Mouse (Mus musculus) liver, postnatal 0 days (tissue): ENCODE data around the gene Zfp217. TPM values are rescaled to one million over a fixed set of nuclear protein-coding genes. Genes with fewer than 3 reads are reported as not detected.
A peak's percentile ranks its signal among the peaks of the same experiment; 100 is the strongest.

Experiments
- ATAC-seq: fragments of 200-750 bp; cut with Nextera tagmentation; 2 replicates; pipeline ENCODE4 v1.8.0; 2017; ENCODE audit warnings: mild to moderate bottlenecking, moderate library complexity
- DNase-seq: peaks from one replicate; pipeline ENCODE4 v3.0.0-alpha.2; 2016
- H3K27ac ChIP-seq: fragments of 300-500 bp; sonication (generic); 2 replicates; pipeline ENCODE4 v1.5.1; 2014; ENCODE audit warnings: antibody characterized with exemption, moderate library complexity, mild to moderate bottlenecking, low read depth
- H3K27me3 ChIP-seq: fragments of 300-500 bp; sonication (generic); 2 replicates; pipeline ENCODE4 v1.6.1; 2014; ENCODE audit warnings: low read length, control low read depth, mixed read lengths; ENCODE audit not compliant: insufficient read depth
- H3K36me3 ChIP-seq: fragments of 300-500 bp; sonication (generic); replicated peaks from 2 replicates; pipeline ENCODE4 v1.6.1; 2014; ENCODE audit warnings: mild to moderate bottlenecking, control low read depth, low read length, moderate library complexity, mixed read lengths; ENCODE audit not compliant: insufficient read depth
- H3K4me1 ChIP-seq: fragments of 300-500 bp; sonication (generic); 2 replicates; pipeline ENCODE4 v1.6.1; 2014; ENCODE audit warnings: antibody characterized with exemption, mild to moderate bottlenecking, control low read depth; ENCODE audit not compliant: insufficient read depth
- H3K4me2 ChIP-seq: fragments of 300-500 bp; sonication (generic); 2 replicates; pipeline ENCODE4 v1.6.1; 2014; ENCODE audit warnings: low read depth, mild to moderate bottlenecking, low read length, moderate library complexity, mixed read lengths
- H3K4me3 ChIP-seq: fragments of 300-500 bp; sonication (generic); 2 replicates; pipeline ENCODE4 v1.5.1; 2014; ENCODE audit warnings: low read depth, low read length
- H3K9ac ChIP-seq: fragments of 300-500 bp; sonication (generic); replicated peaks from 2 replicates; pipeline ENCODE4 v1.6.1; 2014; ENCODE audit warnings: mild to moderate bottlenecking, moderate library complexity
- H3K9me3 ChIP-seq: fragments of 300-500 bp; sonication (generic); 2 replicates; pipeline ENCODE4 v1.6.1; 2016; ENCODE audit warnings: mild to moderate bottlenecking, control low read depth, low read length, mixed read lengths
- CTCF ChIP-seq: sonication (generic); IDR thresholded peaks from 2 replicates; pipeline ENCODE4 v1.5.1; 2016; ENCODE audit warnings: antibody characterized with exemption, low read depth
- EP300 ChIP-seq: IDR thresholded peaks from 2 replicates; pipeline ENCODE4 v1.6.1; 2016; ENCODE audit warnings: antibody characterized with exemption, low read depth, mild to moderate bottlenecking
- WGBS: fragments of 180-500 bp; shearing (Covaris S2); extraction: QIAGEN DNeasy Blood & Tissue Kit; methylation state at CpG from one replicate; pipeline ENCODE4 v1.1.7; 2014; ENCODE audit not compliant: insufficient replicate concordance; 5-methylcytosine and 5-hydroxymethylcytosine counted together
- polyA plus RNA-seq: library from polyadenylated mRNA; unstranded; fragments of >200 nt; fragmentation: Nextera tagmentation; extraction: Ambion mirVana; gene quantifications from 2 replicates; pipeline ENCODE4 v1.2.1, GENCODE M21; 2015

Zfp217 gene
- polyA plus RNA-seq, 1 experiment from 2014 or later: 2.1 TPM

DNA sequence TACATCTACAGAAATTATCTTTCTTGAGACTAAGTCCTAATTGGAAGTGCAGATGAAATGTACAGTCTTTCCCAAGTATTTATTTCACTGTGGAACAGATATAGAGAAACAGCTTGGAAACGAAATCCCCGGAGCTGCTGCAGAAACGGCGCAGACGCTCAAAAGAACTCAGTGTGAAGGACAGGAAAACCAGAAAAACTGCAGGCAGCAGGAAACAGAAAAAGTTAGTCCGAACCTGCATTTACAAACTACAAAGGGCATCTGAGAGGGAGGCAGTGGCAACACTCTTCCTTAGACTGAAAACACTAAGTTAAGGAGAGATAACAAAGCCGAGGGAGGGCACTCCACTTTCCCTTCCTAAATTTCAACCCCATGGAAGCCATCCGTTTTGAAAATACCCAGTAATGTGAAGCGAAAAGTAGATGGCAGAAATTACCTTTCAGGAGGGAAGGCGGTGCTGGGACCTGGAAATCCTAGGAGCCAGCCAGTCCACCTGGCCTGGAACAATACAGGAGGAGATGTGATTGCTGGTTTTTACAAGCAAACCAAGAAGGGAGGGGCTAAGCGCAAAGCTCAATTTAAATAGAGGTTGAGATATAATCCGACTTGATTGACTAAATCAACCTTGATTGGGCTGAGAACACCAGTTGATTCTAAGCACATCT lies 13.7 kb downstream of the Zfp217 start:
- DNase-seq (no peak), ATAC-seq (no peak)
- no peaks in the 10 kb centered on the region for H3K36me3 ChIP-seq
- H3K9ac ChIP-seq: peak overlapping the region; percentile 99
- no peak for TF ChIP-seq EP300
- TF ChIP-seq CTCF: no peak
- 11% methylated on average over 12 of the region's 12 CpGs for WGBS
- H3K4me3 ChIP-seq: peak overlapping the region; percentile 97
- H3K27me3 ChIP-seq: no peaks in the 10 kb centered on the region
- H3K4me1 ChIP-seq: peaks cover 31% of the 10 kb centered on the region
- H3K27ac ChIP-seq: peak overlapping the region; percentile 90
- peak overlapping the region; percentile 73 for H3K4me2 ChIP-seq
- H3K9me3 ChIP-seq: no peaks in the 10 kb centered on the region

DNA sequence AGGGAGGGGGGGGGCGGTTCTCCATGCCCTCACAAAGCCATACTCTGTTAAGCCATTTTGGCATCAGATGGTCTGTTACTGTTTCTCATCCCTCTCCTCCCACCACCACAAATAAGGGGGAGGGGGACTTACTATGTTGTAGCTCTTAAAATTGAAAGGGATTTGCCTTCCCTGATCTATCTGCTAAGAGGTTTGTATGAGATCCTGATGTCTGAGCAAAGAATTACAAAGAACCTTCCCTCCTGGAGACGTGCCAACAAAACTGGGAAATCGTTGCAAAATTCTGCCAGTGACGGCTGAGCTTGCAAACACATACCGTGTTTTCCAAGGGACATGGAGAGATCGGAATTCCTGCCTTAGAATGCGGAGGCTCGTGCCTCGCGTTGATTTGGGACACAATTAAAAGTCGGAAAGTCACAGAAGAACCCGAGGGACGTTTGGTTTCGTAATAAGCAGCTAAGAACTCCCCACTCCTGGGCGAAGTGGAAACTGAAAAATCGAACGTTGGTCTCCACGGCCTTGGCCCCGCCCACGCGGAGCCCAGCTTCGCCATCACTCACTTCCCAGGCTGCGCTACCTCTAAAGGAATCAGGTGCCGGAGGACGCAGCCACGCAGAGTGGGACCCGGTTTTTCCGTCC lies 14.7 kb downstream of the Zfp217 start:
- Histone ChIP-seq H3K27me3 (no peaks in the 10 kb centered on the region), H3K4me2 (peak overlapping the region; percentile 73), H3K4me3 (peak overlapping the region; percentile 97), H3K9ac (peak overlapping the region; percentile 99), H3K36me3 (no peaks in the 10 kb centered on the region), H3K27ac (peak overlapping the region; percentile 90), H3K9me3 (no peaks in the 10 kb centered on the region), H3K4me1 (peaks cover 40% of the 10 kb centered on the region)
- DNase-seq (peak; percentile 86), ATAC-seq (peak; percentile 30)
- TF ChIP-seq CTCF (no peak), EP300 (0 out of 2 replicates have a peak, but pooled peaks have one; percentile 50)
- under 1% methylated on average over 28 of the region's 28 CpGs for WGBS

DNA sequence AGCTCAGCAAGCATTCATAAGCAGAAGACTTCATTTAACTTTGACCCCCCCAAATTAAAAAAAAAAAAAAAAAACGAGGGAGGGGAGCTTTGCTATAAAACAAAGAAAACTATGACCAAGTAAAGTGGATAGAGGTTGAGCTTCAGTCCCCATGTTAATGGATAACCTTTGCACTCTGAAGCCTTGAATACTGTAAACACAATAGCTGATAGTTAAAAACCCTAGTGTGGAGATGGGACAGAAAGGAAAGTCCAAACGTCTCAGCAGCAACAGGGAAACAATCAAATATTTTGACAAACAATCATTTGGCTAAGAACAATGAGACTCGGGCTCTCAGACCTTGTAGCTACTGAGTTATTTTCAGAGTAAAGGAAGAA lies 15.2 kb downstream of the Zfp217 start:
- no peaks in the 10 kb centered on the region for H3K9me3 ChIP-seq
- ATAC-seq: no peak
- H3K36me3 ChIP-seq: no peaks in the 10 kb centered on the region
- H3K9ac ChIP-seq: peak overlapping the region; percentile 99
- peak overlapping the region; percentile 73 for H3K4me2 ChIP-seq
- H3K4me1 ChIP-seq: peaks cover 43% of the 10 kb centered on the region
- DNase-seq: no peak
- TF ChIP-seq EP300 (no peak), CTCF (no peak)
- WGBS: 0% methylated on average over 3 of the region's 3 CpGs
- no peaks in the 10 kb centered on the region for H3K27me3 ChIP-seq
- peak overlapping the region; percentile 90 for H3K27ac ChIP-seq
- peak overlapping the region; percentile 97 for H3K4me3 ChIP-seq

DNA sequence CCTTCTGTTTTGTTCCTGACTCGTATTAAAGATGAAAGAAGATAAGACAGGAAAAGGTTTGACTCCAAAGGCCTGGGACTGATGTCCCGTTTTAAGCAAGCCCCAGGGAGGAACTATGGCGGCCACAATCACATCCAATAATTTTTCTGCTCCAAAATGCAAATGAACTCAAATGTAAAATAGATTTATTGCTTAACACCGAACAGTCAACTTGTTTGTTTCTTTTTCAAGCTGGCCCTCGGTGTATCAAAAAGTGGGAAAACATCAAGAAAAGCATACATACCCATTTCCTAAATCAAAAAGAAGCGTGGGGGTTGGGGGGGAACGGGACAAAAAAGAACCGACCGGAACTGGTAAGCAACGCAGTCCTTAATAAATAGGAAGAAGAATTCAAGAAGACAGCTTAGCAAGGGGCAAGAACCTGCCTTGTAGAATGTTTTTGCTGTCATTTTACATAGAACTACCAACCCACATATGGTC lies 15.9 kb downstream of the Zfp217 start:
- WGBS: 2% methylated on average over 10 of the region's 10 CpGs
- Histone ChIP-seq H3K36me3 (no peaks in the 10 kb centered on the region), H3K4me3 (peak overlapping the region; percentile 97), H3K9ac (peak overlapping the region; percentile 99), H3K9me3 (no peaks in the 10 kb centered on the region), H3K4me1 (peaks cover 47% of the 10 kb centered on the region), H3K4me2 (peak overlapping the region; percentile 73), H3K27ac (peak overlapping the region; percentile 90), H3K27me3 (no peaks in the 10 kb centered on the region)
- DNase-seq (no peak), ATAC-seq (no peak)
- 0 out of 2 replicates have a peak, but pooled peaks have one; percentile 3 for TF ChIP-seq EP300
- no peak for TF ChIP-seq CTCF

DNA sequence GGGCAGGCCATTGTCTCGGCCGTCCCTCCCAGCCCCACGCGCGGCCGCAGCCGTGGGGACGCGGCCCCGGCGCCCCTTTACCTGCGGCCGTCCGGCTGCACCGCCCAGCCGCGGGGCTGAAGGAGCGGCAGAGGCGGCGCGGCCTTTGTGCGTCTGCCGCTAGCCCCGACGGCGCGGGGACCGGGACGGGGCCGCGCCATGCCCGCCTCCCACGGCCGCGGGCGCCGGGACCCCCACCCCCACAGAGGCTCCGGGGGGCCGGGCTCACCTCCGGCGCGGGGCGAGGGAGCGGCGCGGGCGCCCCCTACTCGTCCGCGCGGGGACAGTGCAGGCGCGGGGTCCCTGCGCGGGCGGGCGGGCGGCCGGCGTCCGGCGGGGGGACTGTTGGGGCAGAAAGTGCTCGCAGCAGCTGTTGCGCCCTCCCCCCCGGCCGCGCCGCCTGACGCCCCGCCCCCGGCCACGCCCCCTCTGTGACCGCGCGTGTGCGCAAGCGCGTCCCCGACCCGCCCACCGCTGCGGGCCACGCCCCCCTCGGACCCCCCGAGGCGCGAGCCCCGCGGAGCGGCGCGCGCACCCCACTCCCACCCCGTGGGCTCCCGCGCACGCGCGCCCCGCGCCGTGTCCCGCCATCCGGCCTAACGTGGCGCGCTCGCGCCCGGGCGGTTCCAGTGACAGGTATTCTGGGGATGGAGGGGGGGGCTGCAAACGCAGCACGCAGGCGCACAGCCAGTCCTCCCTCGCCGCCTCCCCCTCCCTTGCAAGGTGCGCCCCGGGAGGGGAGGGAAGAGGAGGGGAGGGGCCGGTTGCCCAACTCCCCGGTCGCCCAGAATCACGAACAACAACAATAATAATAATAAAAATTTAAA lies 16.9 kb downstream of the Zfp217 start:
- H3K4me1 ChIP-seq: peaks cover 51% of the 10 kb centered on the region
- peak overlapping the region; percentile 90 for H3K27ac ChIP-seq
- H3K9ac ChIP-seq: peak overlapping the region; percentile 99
- H3K36me3 ChIP-seq: no peaks in the 10 kb centered on the region; the same call in 1 of the 2 replicates
- no peaks in the 10 kb centered on the region for H3K9me3 ChIP-seq
- peak; percentile 24; the same call in 1 of the 2 replicates for TF ChIP-seq CTCF
- TF ChIP-seq EP300: no peak
- 0% methylated on average over 43 of the region's 122 CpGs for WGBS
- H3K4me2 ChIP-seq: peak overlapping the region; percentile 73
- peak; percentile 92 for DNase-seq
- ATAC-seq: peak; percentile 82
- peak overlapping the region; percentile 97 for H3K4me3 ChIP-seq
- no peaks in the 10 kb centered on the region for H3K27me3 ChIP-seq
